Mouse (Mus musculus): ENCODE measurements around the gene Zbtb12. TPM values are rescaled to one million over a fixed set of nuclear protein-coding genes. Genes with fewer than 3 reads are reported as not detected.

Zbtb12 gene
- polyA plus RNA-seq, 1 experiment from 2014 or later: 1.6 TPM

GRCm38 (mm10) chr17:34844884-34845283, 34.4 kb upstream of the Zbtb12 start:
- Histone ChIP-seq H3K4me1 (ENCODE audit: control insufficient read depth, insufficient read depth, low read length) (no peaks in the 10 kb centered on the region), H3K27ac (replicated peaks; ENCODE audit: low read depth, low read length) (no peak overlapping the region), H3K9me3 (replicated peaks; ENCODE audit: control insufficient read depth, low read length) (no peaks in the 10 kb centered on the region), H3K4me3 (ENCODE audit: low read depth, low read length) (no peak overlapping the region), H3K27me3 (ENCODE audit: control insufficient read depth, insufficient read depth, low read length) (no peaks in the 10 kb centered on the region), H3K4me2 (ENCODE audit: low read depth, low read length) (no peak overlapping the region), H3K9ac (replicated peaks; ENCODE audit: low read length) (no peak overlapping the region), H3K36me3 (replicated peaks; ENCODE audit: control insufficient read depth, insufficient read depth, low read depth, low read length) (no peaks in the 10 kb centered on the region; the same call in none of the 2 replicates)
- WGBS: 93% methylated on average over 13 of the region's 13 CpGs
- ATAC-seq (replicated peaks; ENCODE audit: insufficient number of reproducible peaks, low FRiP score, low TSS enrichment, low read depth): no peak
- no peak for DNase-seq (ENCODE audit: low spot score)

- no peak overlapping the region for H3K27ac ChIP-seq (replicated peaks; ENCODE audit: low read depth, low read length)
- H3K9ac ChIP-seq (replicated peaks; ENCODE audit: low read length): 0 out of 2 replicates have a peak overlapping the region, but pooled peaks have one; percentile 22
- peaks cover 5% of the 10 kb centered on the region for H3K4me1 ChIP-seq (ENCODE audit: control insufficient read depth, insufficient read depth, low read length)
- no peaks in the 10 kb centered on the region; the same call in 1 of the 2 replicates for H3K36me3 ChIP-seq (replicated peaks; ENCODE audit: control insufficient read depth, insufficient read depth, low read depth, low read length)
- WGBS: 93% methylated on average over 6 of the region's 6 CpGs
- H3K4me2 ChIP-seq (ENCODE audit: low read depth, low read length): no peak overlapping the region
- no peak overlapping the region for H3K4me3 ChIP-seq (ENCODE audit: low read depth, low read length)
- ATAC-seq (replicated peaks; ENCODE audit: insufficient number of reproducible peaks, low FRiP score, low TSS enrichment, low read depth) (no peak), DNase-seq (ENCODE audit: low spot score) (no peak)
- H3K9me3 ChIP-seq (replicated peaks; ENCODE audit: control insufficient read depth, low read length): no peaks in the 10 kb centered on the region
- no peaks in the 10 kb centered on the region for H3K27me3 ChIP-seq (ENCODE audit: control insufficient read depth, insufficient read depth, low read length)
These were observed 32.1 kb upstream of the Zbtb12 start for GRCm38 (mm10) chr17:34847192-34847591.

- peaks cover 5% of the 10 kb centered on the region for H3K4me1 ChIP-seq (ENCODE audit: control insufficient read depth, insufficient read depth, low read length)
- ATAC-seq (replicated peaks; ENCODE audit: insufficient number of reproducible peaks, low FRiP score, low TSS enrichment, low read depth): no peak
- WGBS: 86% methylated on average over 7 of the region's 7 CpGs
- H3K27me3 ChIP-seq (ENCODE audit: control insufficient read depth, insufficient read depth, low read length): no peaks in the 10 kb centered on the region
- DNase-seq (ENCODE audit: low spot score): no peak
- no peak overlapping the region for H3K27ac ChIP-seq (replicated peaks; ENCODE audit: low read depth, low read length)
- H3K4me2 ChIP-seq (ENCODE audit: low read depth, low read length): no peak overlapping the region
- no peaks in the 10 kb centered on the region; the same call in none of the 2 replicates for H3K36me3 ChIP-seq (replicated peaks; ENCODE audit: control insufficient read depth, insufficient read depth, low read depth, low read length)
- H3K9ac ChIP-seq (replicated peaks; ENCODE audit: low read length): no peak overlapping the region
- H3K4me3 ChIP-seq (ENCODE audit: low read depth, low read length): no peak overlapping the region
- no peaks in the 10 kb centered on the region for H3K9me3 ChIP-seq (replicated peaks; ENCODE audit: control insufficient read depth, low read length)
These were observed 31.7 kb upstream of the Zbtb12 start for GRCm38 (mm10) chr17:34847615-34848014.

- H3K27me3 ChIP-seq (ENCODE audit: control insufficient read depth, insufficient read depth, low read length): no peaks in the 10 kb centered on the region
- ATAC-seq (replicated peaks; ENCODE audit: insufficient number of reproducible peaks, low FRiP score, low TSS enrichment, low read depth): peak; percentile 93
- peaks cover 2% of the 10 kb centered on the region for H3K36me3 ChIP-seq (replicated peaks; ENCODE audit: control insufficient read depth, insufficient read depth, low read depth, low read length)
- peak within 1 kb of the TSS; percentile 87 for H3K4me3 ChIP-seq (ENCODE audit: low read depth, low read length)
- under 1% methylated on average over 64 of the region's 65 CpGs for WGBS
- peaks cover 5% of the 10 kb centered on the region for H3K4me1 ChIP-seq (ENCODE audit: control insufficient read depth, insufficient read depth, low read length)
- H3K4me2 ChIP-seq (ENCODE audit: low read depth, low read length): peak within 1 kb of the TSS; percentile 84
- H3K9ac ChIP-seq (replicated peaks; ENCODE audit: low read length): peak within 1 kb of the TSS; percentile 90
- H3K9me3 ChIP-seq (replicated peaks; ENCODE audit: control insufficient read depth, low read length): no peaks in the 10 kb centered on the region
- no peak within 1 kb of the TSS for H3K27ac ChIP-seq (replicated peaks; ENCODE audit: low read depth, low read length)
- peak; percentile 99 for DNase-seq (ENCODE audit: low spot score)
These were observed 29.4 kb upstream of the Zbtb12 start, which contains the start of the genes Skiv2l and Nelfe for GRCm38 (mm10) chr17:34849722-34850516. Gene Skiv2l, minus strand, starts transcription at chr17:34850210. Gene Nelfe, plus strand, starts transcription at chr17:34850391.

GRCm38 (mm10) chr17:34850517-34851125, 28.7 kb upstream of the Zbtb12 start:
- peaks cover 2% of the 10 kb centered on the region for H3K36me3 ChIP-seq (replicated peaks; ENCODE audit: control insufficient read depth, insufficient read depth, low read depth, low read length)
- H3K27ac ChIP-seq (replicated peaks; ENCODE audit: low read depth, low read length): no peak overlapping the region
- H3K9me3 ChIP-seq (replicated peaks; ENCODE audit: control insufficient read depth, low read length): no peaks in the 10 kb centered on the region
- peaks cover 5% of the 10 kb centered on the region for H3K4me1 ChIP-seq (ENCODE audit: control insufficient read depth, insufficient read depth, low read length)
- no peaks in the 10 kb centered on the region for H3K27me3 ChIP-seq (ENCODE audit: control insufficient read depth, insufficient read depth, low read length)
- peak overlapping the region; percentile 90 for H3K9ac ChIP-seq (replicated peaks; ENCODE audit: low read length)
- ATAC-seq (replicated peaks; ENCODE audit: insufficient number of reproducible peaks, low FRiP score, low TSS enrichment, low read depth) (no peak; the same call in 1 of the 2 replicates), DNase-seq (ENCODE audit: low spot score) (no peak)
- WGBS: under 1% methylated on average over 25 of the region's 25 CpGs
- H3K4me3 ChIP-seq (ENCODE audit: low read depth, low read length): peak overlapping the region; percentile 87
- peak overlapping the region; percentile 84 for H3K4me2 ChIP-seq (ENCODE audit: low read depth, low read length)

- Histone ChIP-seq H3K27me3 (ENCODE audit: control insufficient read depth, insufficient read depth, low read length) (no peaks in the 10 kb centered on the region), H3K9me3 (replicated peaks; ENCODE audit: control insufficient read depth, low read length) (no peaks in the 10 kb centered on the region), H3K27ac (replicated peaks; ENCODE audit: low read depth, low read length) (no peak overlapping the region), H3K9ac (replicated peaks; ENCODE audit: low read length) (no peak overlapping the region), H3K4me2 (ENCODE audit: low read depth, low read length) (no peak overlapping the region), H3K4me3 (ENCODE audit: low read depth, low read length) (no peak overlapping the region), H3K4me1 (ENCODE audit: control insufficient read depth, insufficient read depth, low read length) (peaks cover 5% of the 10 kb centered on the region), H3K36me3 (replicated peaks; ENCODE audit: control insufficient read depth, insufficient read depth, low read depth, low read length) (peaks cover 2% of the 10 kb centered on the region)
- no peak for ATAC-seq (replicated peaks; ENCODE audit: insufficient number of reproducible peaks, low FRiP score, low TSS enrichment, low read depth)
- WGBS: 56% methylated on average over 8 of the region's 8 CpGs
- no peak for DNase-seq (ENCODE audit: low spot score)
These were observed 25.8 kb upstream of the Zbtb12 start for GRCm38 (mm10) chr17:34853511-34853910.

GRCm38 (mm10) chr17:34854761-34855160, 24.5 kb upstream of the Zbtb12 start:
- Histone ChIP-seq H3K27me3 (ENCODE audit: control insufficient read depth, insufficient read depth, low read length) (no peaks in the 10 kb centered on the region), H3K9me3 (replicated peaks; ENCODE audit: control insufficient read depth, low read length) (no peaks in the 10 kb centered on the region), H3K36me3 (replicated peaks; ENCODE audit: control insufficient read depth, insufficient read depth, low read depth, low read length) (peaks cover 2% of the 10 kb centered on the region), H3K4me3 (ENCODE audit: low read depth, low read length) (no peak overlapping the region), H3K4me2 (ENCODE audit: low read depth, low read length) (no peak overlapping the region), H3K9ac (replicated peaks; ENCODE audit: low read length) (no peak overlapping the region), H3K27ac (replicated peaks; ENCODE audit: low read depth, low read length) (no peak overlapping the region), H3K4me1 (ENCODE audit: control insufficient read depth, insufficient read depth, low read length) (peaks cover 5% of the 10 kb centered on the region)
- WGBS: 89% methylated on average over 3 of the region's 3 CpGs
- DNase-seq (ENCODE audit: low spot score): no peak
- no peak for ATAC-seq (replicated peaks; ENCODE audit: insufficient number of reproducible peaks, low FRiP score, low TSS enrichment, low read depth)

- whole genome bisulfite sequencing: 49% methylated on average over 3 of the region's 3 CpGs
- Histone ChIP-seq H3K9ac (replicated peaks; ENCODE audit: low read length) (no peak overlapping the region), H3K9me3 (replicated peaks; ENCODE audit: control insufficient read depth, low read length) (no peaks in the 10 kb centered on the region), H3K27me3 (ENCODE audit: control insufficient read depth, insufficient read depth, low read length) (no peaks in the 10 kb centered on the region), H3K4me3 (ENCODE audit: low read depth, low read length) (no peak overlapping the region), H3K4me2 (ENCODE audit: low read depth, low read length) (no peak overlapping the region), H3K36me3 (replicated peaks; ENCODE audit: control insufficient read depth, insufficient read depth, low read depth, low read length) (peaks cover 2% of the 10 kb centered on the region), H3K27ac (replicated peaks; ENCODE audit: low read depth, low read length) (no peak overlapping the region), H3K4me1 (ENCODE audit: control insufficient read depth, insufficient read depth, low read length) (peaks cover 5% of the 10 kb centered on the region)
- ATAC-seq (replicated peaks; ENCODE audit: insufficient number of reproducible peaks, low FRiP score, low TSS enrichment, low read depth): no peak; the same call in 1 of the 2 replicates
- DNase-seq (ENCODE audit: low spot score): peak; percentile 61
These were observed 23.5 kb upstream of the Zbtb12 start for GRCm38 (mm10) chr17:34855825-34856224.
